Mouse (Mus musculus): ENCODE measurements around the gene Cacna1a. TPM values are rescaled to one million over a fixed set of nuclear protein-coding genes. Genes with fewer than 3 reads are reported as not detected.

Cacna1a gene
- 27.4 and 33.4 TPM in 2 replicates for total RNA-seq (2012; rRNA removed)

- in situ Hi-C loops (cut with MboI; ENCODE audit: low sequenced_read_pairs in 2 of 2, unreplicated experiment in 2 of 2): no loop called here
- Histone ChIP-seq H3K9me3 (ENCODE audit: control insufficient read depth, insufficient read depth, low read depth, low read length) (no peaks in the 10 kb centered on the region), H3K36me3 (ENCODE audit: control insufficient read depth, insufficient read depth, low read length, poor library complexity, severe bottlenecking) (no peaks in the 10 kb centered on the region), H3K4me3 (ENCODE audit: insufficient read depth in 1 of 2, low read depth in 1 of 2, low read length in 2 of 2, poor library complexity in 1 of 2, severe bottlenecking in 1 of 2) (no peak within 1 kb of the TSS), H3K27ac (ENCODE audit: insufficient read depth, low read depth, low read length, poor library complexity, severe bottlenecking) (no peak within 1 kb of the TSS), H3K4me1 (ENCODE audit: control insufficient read depth in 2 of 2, insufficient read depth in 2 of 2, low read length in 2 of 2, poor library complexity in 1 of 2) (no peaks in the 10 kb centered on the region; a peak in 1 of 4 replicates), H3K9ac (ENCODE audit: insufficient read depth, low read depth, low read length, poor library complexity, severe bottlenecking) (no peak within 1 kb of the TSS)
- DNase-seq (ENCODE audit: low read depth, low spot score): no peak
- no peak for TF ChIP-seq MAFK (IDR thresholded peaks at IDR 0.05; ENCODE audit: insufficient read depth, low read depth, low read length)
Observed at GRCm38 (mm10) chr8:84388275-84388674, at the start of gene Cacna1a. Cacna1a (plus strand) TSS chr8:84388440.

GRCm38 (mm10) chr8:84338493-84338892 is 49.7 kb upstream of the Cacna1a start:
- H3K4me3 ChIP-seq (ENCODE audit: insufficient read depth in 1 of 2, low read depth in 1 of 2, low read length in 2 of 2, poor library complexity in 1 of 2, severe bottlenecking in 1 of 2): no peak overlapping the region; a peak in 1 of 4 replicates
- TF ChIP-seq CHD2 (IDR thresholded peaks at IDR 0.05; ENCODE audit: low read depth, low read length) (no peak), HCFC1 (IDR thresholded peaks at IDR 0.05; ENCODE audit: borderline replicate concordance, insufficient read depth, low read length) (no peak), ZC3H11A (IDR thresholded peaks at IDR 0.05; ENCODE audit: borderline replicate concordance, low read depth, low read length) (no peak)
- H3K9me3 ChIP-seq (ENCODE audit: control insufficient read depth, insufficient read depth, low read depth, low read length): no peaks in the 10 kb centered on the region
- H3K36me3 ChIP-seq (ENCODE audit: control insufficient read depth, insufficient read depth, low read length, poor library complexity, severe bottlenecking): no peaks in the 10 kb centered on the region
- H3K9ac ChIP-seq (ENCODE audit: insufficient read depth, low read depth, low read length, poor library complexity, severe bottlenecking): no peak overlapping the region
- in situ Hi-C loops (cut with MboI; ENCODE audit: low sequenced_read_pairs in 2 of 2, unreplicated experiment in 2 of 2): no loop called here
- no peak overlapping the region for H3K27ac ChIP-seq (ENCODE audit: insufficient read depth, low read depth, low read length, poor library complexity, severe bottlenecking)
- no peak for DNase-seq (ENCODE audit: low read depth, low spot score)
- peaks cover 0 to 5% of the 10 kb centered on the region in 2 experiments; a peak in 1 of 4 replicates for H3K4me1 ChIP-seq (ENCODE audit: control insufficient read depth in 2 of 2, insufficient read depth in 2 of 2, low read length in 2 of 2, poor library complexity in 1 of 2)

- Histone ChIP-seq H3K9me3 (ENCODE audit: control insufficient read depth, insufficient read depth, low read depth, low read length) (no peaks in the 10 kb centered on the region), H3K4me1 (ENCODE audit: control insufficient read depth in 2 of 2, insufficient read depth in 2 of 2, low read length in 2 of 2, poor library complexity in 1 of 2) (peaks cover 0 to 5% of the 10 kb centered on the region in 2 experiments; a peak in 1 of 4 replicates), H3K36me3 (ENCODE audit: control insufficient read depth, insufficient read depth, low read length, poor library complexity, severe bottlenecking) (no peaks in the 10 kb centered on the region), H3K9ac (ENCODE audit: insufficient read depth, low read depth, low read length, poor library complexity, severe bottlenecking) (no peak overlapping the region), H3K27ac (ENCODE audit: insufficient read depth, low read depth, low read length, poor library complexity, severe bottlenecking) (no peak overlapping the region), H3K4me3 (ENCODE audit: insufficient read depth in 1 of 2, low read depth in 1 of 2, low read length in 2 of 2, poor library complexity in 1 of 2, severe bottlenecking in 1 of 2) (no peak overlapping the region)
- in situ Hi-C loops (cut with MboI; ENCODE audit: low sequenced_read_pairs in 2 of 2, unreplicated experiment in 2 of 2): no loop called here
- TF ChIP-seq MAFK (IDR thresholded peaks at IDR 0.05; ENCODE audit: insufficient read depth, low read depth, low read length) (no peak), HCFC1 (IDR thresholded peaks at IDR 0.05; ENCODE audit: borderline replicate concordance, insufficient read depth, low read length) (no peak), ZNF384 (IDR thresholded peaks at IDR 0.05; ENCODE audit: low read depth, low read length) (no peak), CHD2 (IDR thresholded peaks at IDR 0.05; ENCODE audit: low read depth, low read length) (no peak), ZC3H11A (IDR thresholded peaks at IDR 0.05; ENCODE audit: borderline replicate concordance, low read depth, low read length) (no peak)
- no peak for DNase-seq (ENCODE audit: low read depth, low spot score)
Observed at GRCm38 (mm10) chr8:84339320-84339719, 48.9 kb upstream of the Cacna1a start.

GRCm38 (mm10) chr8:84339867-84340266 is 48.4 kb upstream of the Cacna1a start:
- in situ Hi-C loops (cut with MboI; ENCODE audit: low sequenced_read_pairs in 2 of 2, unreplicated experiment in 2 of 2): no loop called here
- Histone ChIP-seq H3K9ac (ENCODE audit: insufficient read depth, low read depth, low read length, poor library complexity, severe bottlenecking) (no peak overlapping the region), H3K4me3 (ENCODE audit: insufficient read depth in 1 of 2, low read depth in 1 of 2, low read length in 2 of 2, poor library complexity in 1 of 2, severe bottlenecking in 1 of 2) (no peak overlapping the region), H3K36me3 (ENCODE audit: control insufficient read depth, insufficient read depth, low read length, poor library complexity, severe bottlenecking) (no peaks in the 10 kb centered on the region), H3K27ac (ENCODE audit: insufficient read depth, low read depth, low read length, poor library complexity, severe bottlenecking) (no peak overlapping the region), H3K4me1 (ENCODE audit: control insufficient read depth in 2 of 2, insufficient read depth in 2 of 2, low read length in 2 of 2, poor library complexity in 1 of 2) (peaks cover 0 to 5% of the 10 kb centered on the region in 2 experiments; a peak in 1 of 4 replicates), H3K9me3 (ENCODE audit: control insufficient read depth, insufficient read depth, low read depth, low read length) (no peaks in the 10 kb centered on the region)
- DNase-seq (ENCODE audit: low read depth, low spot score): no peak
- TF ChIP-seq ZC3H11A (IDR thresholded peaks at IDR 0.05; ENCODE audit: borderline replicate concordance, low read depth, low read length) (no peak), MAFK (IDR thresholded peaks at IDR 0.05; ENCODE audit: insufficient read depth, low read depth, low read length) (no peak), ZNF384 (IDR thresholded peaks at IDR 0.05; ENCODE audit: low read depth, low read length) (no peak), CHD2 (IDR thresholded peaks at IDR 0.05; ENCODE audit: low read depth, low read length) (no peak), HCFC1 (IDR thresholded peaks at IDR 0.05; ENCODE audit: borderline replicate concordance, insufficient read depth, low read length) (no peak)

GRCm38 (mm10) chr8:84340671-84341070 is 47.6 kb upstream of the Cacna1a start:
- no peak overlapping the region for H3K4me3 ChIP-seq (ENCODE audit: insufficient read depth in 1 of 2, low read depth in 1 of 2, low read length in 2 of 2, poor library complexity in 1 of 2, severe bottlenecking in 1 of 2)
- DNase-seq (ENCODE audit: low read depth, low spot score): no peak
- H3K4me1 ChIP-seq (ENCODE audit: control insufficient read depth in 2 of 2, insufficient read depth in 2 of 2, low read length in 2 of 2, poor library complexity in 1 of 2): peaks cover 0 to 5% of the 10 kb centered on the region in 2 experiments; a peak in 1 of 4 replicates
- TF ChIP-seq CHD2 (IDR thresholded peaks at IDR 0.05; ENCODE audit: low read depth, low read length): no peak
- TF ChIP-seq ZNF384 (IDR thresholded peaks at IDR 0.05; ENCODE audit: low read depth, low read length): no peak
- TF ChIP-seq ZC3H11A (IDR thresholded peaks at IDR 0.05; ENCODE audit: borderline replicate concordance, low read depth, low read length): no peak
- no peak for TF ChIP-seq HCFC1 (IDR thresholded peaks at IDR 0.05; ENCODE audit: borderline replicate concordance, insufficient read depth, low read length)
- TF ChIP-seq MAFK (IDR thresholded peaks at IDR 0.05; ENCODE audit: insufficient read depth, low read depth, low read length): no peak
- H3K9ac ChIP-seq (ENCODE audit: insufficient read depth, low read depth, low read length, poor library complexity, severe bottlenecking): no peak overlapping the region
- no peaks in the 10 kb centered on the region for H3K36me3 ChIP-seq (ENCODE audit: control insufficient read depth, insufficient read depth, low read length, poor library complexity, severe bottlenecking)
- no peak overlapping the region for H3K27ac ChIP-seq (ENCODE audit: insufficient read depth, low read depth, low read length, poor library complexity, severe bottlenecking)
- H3K9me3 ChIP-seq (ENCODE audit: control insufficient read depth, insufficient read depth, low read depth, low read length): no peaks in the 10 kb centered on the region
- in situ Hi-C loops (cut with MboI; ENCODE audit: low sequenced_read_pairs in 2 of 2, unreplicated experiment in 2 of 2): no loop called here

All from ES-E14 (cell line).